Mouse (Mus musculus): ENCODE results near the gene Taf8.

DNA sequence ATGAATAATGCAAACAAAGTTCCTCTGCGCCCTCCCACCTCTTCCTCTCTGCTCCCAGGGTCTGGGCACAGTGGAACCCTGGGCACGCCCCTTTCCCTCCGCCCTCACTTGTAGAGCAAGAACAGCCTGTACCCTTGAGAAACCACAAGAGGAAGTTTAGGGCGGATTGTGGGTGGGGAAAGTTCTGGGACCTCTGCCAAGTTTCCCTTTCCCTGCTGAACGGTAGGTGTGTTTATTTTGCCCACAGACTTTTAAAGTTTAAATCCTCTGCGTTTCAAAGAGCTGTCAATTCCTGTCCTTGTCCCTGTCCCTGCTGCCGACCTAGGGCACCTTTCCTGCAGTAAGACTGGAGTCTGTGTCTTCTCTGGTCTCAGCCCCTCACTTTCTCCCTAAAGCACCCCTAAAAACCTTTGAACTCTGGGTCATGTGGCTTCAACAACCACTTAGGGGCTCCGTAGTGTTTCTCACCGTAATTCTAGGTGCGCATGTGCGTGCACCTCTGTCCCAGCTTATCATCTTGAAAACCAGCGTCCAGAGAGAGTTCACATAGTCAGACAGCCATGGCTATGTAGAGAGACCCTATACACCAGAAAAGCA, 6.0 kb upstream of the Taf8 start:
- TF ChIP-seq CTCF (IDR thresholded peaks at IDR 0.05; ENCODE audit: low read depth) (no peak), EP300 (IDR thresholded peaks at IDR 0.05; ENCODE audit: low read depth) (peak; percentile 99)

All from heart, postnatal 0 days (tissue).